Mouse (Mus musculus) activated CD4-positive, CD25-positive, alpha-beta regulatory T cell, adult 9 weeks (primary cell): ENCODE measurements around the gene Rbm46. TPM values are rescaled to one million over a fixed set of nuclear protein-coding genes. Genes with fewer than 3 reads are reported as not detected.

Source experiments
- polyA plus RNA-seq: library from polyadenylated mRNA; unstranded; fragments of 100-300 nt; shearing (Covaris generic); gene quantifications from one replicate; pipeline ENCODE4 v1.2.1, GENCODE M21; 2017

Gene Rbm46
- not detected for polyA plus RNA-seq

DNA sequence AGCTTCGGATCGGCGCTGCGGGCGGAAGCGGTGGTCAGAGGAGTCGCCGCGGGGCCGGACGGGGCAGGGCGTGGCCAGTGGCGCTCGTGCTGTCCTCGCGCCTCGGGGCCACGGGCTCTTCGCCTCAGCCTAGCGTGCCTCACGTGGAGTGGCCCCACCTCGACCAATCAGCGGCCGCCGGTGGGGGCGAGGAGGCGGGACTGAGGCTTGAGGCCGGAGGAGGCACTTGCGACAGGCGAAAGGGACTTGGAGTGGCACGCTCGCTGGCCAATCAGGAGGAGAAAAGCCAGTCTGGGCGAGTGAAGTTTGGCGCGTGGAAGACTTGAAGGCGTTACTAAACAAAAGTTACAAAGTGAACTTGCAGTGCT lies at the start of gene Rbm46:
TSS of gene Rbm46 (minus strand) at position 112 of the 368 bp plus-strand sequence.

DNA sequence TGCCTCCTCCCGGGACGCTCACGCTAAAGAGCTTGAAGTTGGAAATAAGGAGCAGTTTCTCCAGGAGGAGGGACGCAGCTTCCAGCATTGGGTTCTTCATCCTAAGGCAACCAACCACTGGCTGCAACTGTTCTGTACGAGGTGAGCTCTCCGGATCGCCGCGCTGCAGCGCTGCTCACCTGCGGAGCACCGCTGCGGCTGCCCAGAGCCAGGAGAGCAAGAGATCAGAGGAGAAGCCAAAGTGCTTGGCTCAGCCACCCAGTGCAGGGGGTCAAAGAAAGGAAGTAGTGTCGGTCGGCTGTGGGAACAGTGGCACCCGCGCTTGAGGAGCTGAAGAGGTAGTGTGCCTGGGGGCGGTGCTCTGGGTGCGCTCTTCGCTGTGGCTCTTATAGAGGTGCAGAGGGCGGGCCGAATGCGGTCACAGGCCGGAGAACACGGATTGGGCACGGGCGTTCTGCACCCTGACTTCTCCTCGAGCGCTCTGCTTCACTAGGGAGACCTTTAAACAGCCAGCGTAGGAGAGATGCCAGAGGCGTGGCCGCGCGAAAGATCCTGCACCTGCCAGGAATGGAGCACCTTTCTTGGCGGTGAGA lies 27.4 kb upstream of the Rbm46 start, which contains the start of gene Lrat:
TSS of gene Lrat (minus strand) at position 361 of the 593 bp plus-strand sequence.

Other genes starting within 250 kb of the Rbm46 start
- not detected for gene Lrat, start 27.5 kb upstream of the Rbm46 start, polyA plus RNA-seq
- not detected for gene Fgg, start 131.2 kb upstream of the Rbm46 start, polyA plus RNA-seq
- not detected for gene Fga, start 149.6 kb upstream of the Rbm46 start, polyA plus RNA-seq
- not detected for gene Fgb, start 173.4 kb upstream of the Rbm46 start, polyA plus RNA-seq
- gene Plrg1, start 179.0 kb upstream of the Rbm46 start, polyA plus RNA-seq: 80.1 TPM